Mouse (Mus musculus) hematopoietic stem cell, adult 5-6 weeks (primary cell): ENCODE measurements at regions not wholly inside any gene's neighbourhood (a gene's known extent, or its start where the extent isn't known, plus 50 kb on each side); places are given as distances from the start of the nearest gene placed in this dataset.

Source experiments
- ATAC-seq, 2 experiments: fragments of 125-278 bp in 1 of 2; replicated peaks in 1 of 2; 2 replicates each; pipeline ENCODE4 v1.8.0; 2016 to 2017; ENCODE audit warnings: inconsistent platforms in 2 of 2, mild to moderate bottlenecking in 2 of 2, moderate number of reproducible peaks in 2 of 2, low read depth in 1 of 2, moderate TSS enrichment in 1 of 2; ENCODE audit not compliant: low FRiP score in 2 of 2, poor library complexity in 2 of 2, severe bottlenecking in 2 of 2, insufficient read depth in 1 of 2, low TSS enrichment in 1 of 2

- ATAC-seq: no peak
Observed at GRCm38 (mm10) chr7:70300516-70300915, 66.0 kb downstream of the Nr2f2 start.

GRCm38 (mm10) chr7:70291431-70291830 is 75.1 kb downstream of the Nr2f2 start:
- ATAC-seq: no peak

- ATAC-seq: no peak
Observed at GRCm38 (mm10) chr7:70290733-70291320, 75.7 kb downstream of the Nr2f2 start.

GRCm38 (mm10) chr7:70290277-70290676 is 76.3 kb downstream of the Nr2f2 start:
- ATAC-seq: no peak

- no peak for ATAC-seq
Observed at GRCm38 (mm10) chr7:70288621-70289020, 77.9 kb downstream of the Nr2f2 start.

GRCm38 (mm10) chr7:70287891-70288421 is 78.6 kb downstream of the Nr2f2 start:
- no peak for ATAC-seq

GRCm38 (mm10) chr7:70286836-70287355 is 79.6 kb downstream of the Nr2f2 start:
- ATAC-seq: no peak

GRCm38 (mm10) chr7:70285344-70285743 is 81.2 kb downstream of the Nr2f2 start:
- ATAC-seq: no peak

- ATAC-seq: no peak
Observed at GRCm38 (mm10) chr7:70283836-70284235, 82.7 kb downstream of the Nr2f2 start.

- ATAC-seq: no peak
Observed at GRCm38 (mm10) chr7:70283166-70283565, 83.4 kb downstream of the Nr2f2 start.

GRCm38 (mm10) chr7:70281891-70282515 is 84.5 kb downstream of the Nr2f2 start:
- no peak for ATAC-seq

- no peak for ATAC-seq
Observed at GRCm38 (mm10) chr7:70281381-70281750, 85.2 kb downstream of the Nr2f2 start.

- 0 out of 4 replicates have a peak, but pooled peaks of 1 of the 2 experiments have one; percentile 5 for ATAC-seq
Observed at GRCm38 (mm10) chr7:70280643-70281380, 85.7 kb downstream of the Nr2f2 start.

- peak in 1 of 2 experiments; percentile 5; a peak in 1 of 4 replicates for ATAC-seq
Observed at GRCm38 (mm10) chr7:70279927-70280642, 86.5 kb downstream of the Nr2f2 start.

GRCm38 (mm10) chr7:70279101-70279500 is 87.4 kb downstream of the Nr2f2 start:
- no peak for ATAC-seq

GRCm38 (mm10) chr7:70276078-70276477 is 90.5 kb downstream of the Nr2f2 start:
- ATAC-seq: no peak

GRCm38 (mm10) chr7:70274312-70274711 is 92.2 kb downstream of the Nr2f2 start:
- ATAC-seq: no peak
